Mouse (Mus musculus): Measurements from ENCODE around the gene Ankrd55. TPM values are rescaled to one million over a fixed set of nuclear protein-coding genes. Genes with fewer than 3 reads are reported as not detected.

Gene Ankrd55
- total RNA-seq, 2 experiments from 2014 or later = 3.6 to 4.3 TPM

Other genes with a start within 250 kb of the Ankrd55 start
- 100 to 1,000 TPM; 278 to 288 TPM for gene Il6st, start 175.6 kb downstream of the Ankrd55 start, total RNA-seq (2021)

Data from adrenal gland, postnatal 4 days (tissue).